Mouse (Mus musculus) liver, adult 2 months (tissue): Measurements from ENCODE around the gene Dapk2. TPM values are rescaled to one million over a fixed set of nuclear protein-coding genes. Genes with fewer than 3 reads are reported as not detected.

Experiments used
- DNase-seq: peaks from one replicate; pipeline ENCODE4 v3.0.0-alpha.2; 2011; ENCODE audit warnings: low read depth, low spot score; ENCODE audit errors: extremely low read depth
- H3K27ac ChIP-seq: fragments of 200-500 bp; replicated peaks from 2 replicates; pipeline ENCODE4 v1.5.1; 2012; ENCODE audit warnings: low read depth, mild to moderate bottlenecking, control low read depth, inconsistent platforms, low read length; ENCODE audit not compliant: insufficient read depth
- H3K27me3 ChIP-seq: fragments of 200-500 bp; 2 replicates; pipeline ENCODE4 v1.6.1; 2012; ENCODE audit warnings: mild to moderate bottlenecking, moderate library complexity, low read length, inconsistent platforms; ENCODE audit not compliant: control insufficient read depth, insufficient read depth
- H3K36me3 ChIP-seq: fragments of 200-500 bp; 2 replicates; pipeline ENCODE4 v1.6.1; 2012; ENCODE audit warnings: low read length, inconsistent platforms; ENCODE audit not compliant: control insufficient read depth, insufficient read depth
- H3K4me1 ChIP-seq: fragments of 200-500 bp; 2 replicates; pipeline ENCODE4 v1.6.1; 2011; ENCODE audit warnings: low read length; ENCODE audit not compliant: control insufficient read depth, insufficient read depth
- H3K4me3 ChIP-seq: fragments of 200-500 bp; 2 replicates; pipeline ENCODE4 v1.5.1; 2011; ENCODE audit warnings: low read depth, mild to moderate bottlenecking, control low read depth, low read length, moderate library complexity; ENCODE audit not compliant: insufficient read depth
- H3K79me2 ChIP-seq: fragments of 200-500 bp; 2 replicates; pipeline ENCODE4 v1.6.1; 2012; ENCODE audit warnings: inconsistent platforms, mild to moderate bottlenecking, low read length, moderate library complexity; ENCODE audit not compliant: control insufficient read depth, insufficient read depth
- H3K9ac ChIP-seq: fragments of 200-500 bp; 2 replicates; pipeline ENCODE4 v1.6.1; 2012; ENCODE audit warnings: low read depth, mild to moderate bottlenecking, control low read depth, inconsistent platforms, low read length
- POLR2A ChIP-seq: fragments of 200-500 bp; IDR thresholded peaks from 2 replicates; pipeline ENCODE4 v1.6.1; 2011; ENCODE audit warnings: low read length, control low read depth; ENCODE audit not compliant: insufficient read depth; ENCODE audit errors: extremely low read depth
- WGBS: fragments of 180-500 bp; shearing (Covaris S2); methylation state at CpG from one replicate; pipeline ENCODE4 v1.1.7; 2018; 5-methylcytosine and 5-hydroxymethylcytosine counted together
- polyA plus RNA-seq: library from polyadenylated mRNA; depleted of rRNA; stranded (reverse); fragments of >200 nt; gene quantifications from 2 replicates; pipeline ENCODE4 v1.2.3, GENCODE M21; 2012; rRNA removed
- total RNA-seq: library from RNA; depleted of rRNA; stranded (reverse); fragments of >200 nt; gene quantifications from 2 replicates; pipeline ENCODE4 v1.2.3, GENCODE M21; 2014; rRNA removed

The Dapk2 gene
- total and polyA plus RNA-seq, 2 experiments: 6.2 to 9.6 TPM

DNA sequence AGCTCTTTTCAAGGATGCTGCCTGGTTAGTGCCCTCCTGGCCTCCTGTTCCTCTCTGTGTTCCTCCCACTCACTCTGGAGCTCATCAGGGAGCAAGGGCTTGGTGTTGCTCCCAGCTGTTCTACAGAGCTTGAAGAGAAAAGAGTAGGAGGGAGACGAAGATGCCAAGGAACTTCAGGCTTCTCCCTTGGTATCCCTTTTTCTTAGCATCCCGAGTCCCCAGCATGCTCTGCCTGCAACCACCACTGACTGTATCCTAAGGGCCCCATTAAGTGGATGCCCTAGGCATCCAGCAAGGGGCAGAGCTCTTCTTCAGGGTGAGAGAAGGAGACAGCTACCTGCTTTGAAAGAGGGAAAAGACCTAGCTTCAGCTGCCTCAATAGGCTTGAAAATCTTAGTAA is 158.6 kb downstream of the Dapk2 start:
- H3K36me3 ChIP-seq: no peaks in the 10 kb centered on the region
- H3K27me3 ChIP-seq: no peaks in the 10 kb centered on the region
- no peak for DNase-seq
- no peak overlapping the region for H3K4me3 ChIP-seq
- H3K9ac ChIP-seq: no peak overlapping the region
- WGBS: 89% methylated on average over 2 of the region's 2 CpGs
- TF ChIP-seq POLR2A: no peak
- H3K79me2 ChIP-seq: no peaks in the 10 kb centered on the region
- H3K27ac ChIP-seq: no peak overlapping the region
- no peaks in the 10 kb centered on the region for H3K4me1 ChIP-seq

Other genes starting within 250 kb of the Dapk2 start
- 30.9 and 33.6 TPM in 2 replicates for gene Trip4, start 249.4 kb upstream of the Dapk2 start, total RNA-seq
- gene Trip4, start 249.4 kb upstream of the Dapk2 start, polyA plus RNA-seq: 6.4 and 7.2 TPM in 2 replicates
- gene Csnk1g1, start 249.3 kb upstream of the Dapk2 start, total RNA-seq: 5.3 and 5.8 TPM in 2 replicates
- 0.77 and 1.6 TPM in 2 replicates for gene Csnk1g1, start 249.3 kb upstream of the Dapk2 start, polyA plus RNA-seq
- gene Ppib, start 98.0 kb upstream of the Dapk2 start, total RNA-seq: 435 and 458 TPM in 2 replicates
- gene Ppib, start 98.0 kb upstream of the Dapk2 start, polyA plus RNA-seq: 240 and 247 TPM in 2 replicates
- gene Snx22, start 88.5 kb upstream of the Dapk2 start, total RNA-seq: 0.09 and 0.13 TPM in 2 replicates
- 0.47 and 0.53 TPM in 2 replicates for gene Snx22, start 88.5 kb upstream of the Dapk2 start, polyA plus RNA-seq
- gene Snx1, start 31.6 kb upstream of the Dapk2 start, total RNA-seq: 21.3 and 22.1 TPM in 2 replicates
- 10.8 and 11.9 TPM in 2 replicates for gene Snx1, start 31.6 kb upstream of the Dapk2 start, polyA plus RNA-seq
- gene Ciao2a, start 31.6 kb upstream of the Dapk2 start, total RNA-seq: 47.0 and 50.5 TPM in 2 replicates
- gene Ciao2a, start 31.6 kb upstream of the Dapk2 start, polyA plus RNA-seq: 13.6 and 16.4 TPM in 2 replicates
- gene Herc1, start 192.2 kb downstream of the Dapk2 start, total RNA-seq: 30.9 and 32.0 TPM in 2 replicates
- 4.5 and 5.6 TPM in 2 replicates for gene Herc1, start 192.2 kb downstream of the Dapk2 start, polyA plus RNA-seq